Mouse (Mus musculus) MEL-GATA-1-ER (cell line): Measurements from ENCODE around the gene Rgn.

Experiments
- DNase-seq: peaks from one replicate; pipeline ENCODE4 v3.0.0-alpha.2; 2012; ENCODE audit warnings: low read depth; ENCODE audit errors: extremely low read depth

Rgn gene

DNA sequence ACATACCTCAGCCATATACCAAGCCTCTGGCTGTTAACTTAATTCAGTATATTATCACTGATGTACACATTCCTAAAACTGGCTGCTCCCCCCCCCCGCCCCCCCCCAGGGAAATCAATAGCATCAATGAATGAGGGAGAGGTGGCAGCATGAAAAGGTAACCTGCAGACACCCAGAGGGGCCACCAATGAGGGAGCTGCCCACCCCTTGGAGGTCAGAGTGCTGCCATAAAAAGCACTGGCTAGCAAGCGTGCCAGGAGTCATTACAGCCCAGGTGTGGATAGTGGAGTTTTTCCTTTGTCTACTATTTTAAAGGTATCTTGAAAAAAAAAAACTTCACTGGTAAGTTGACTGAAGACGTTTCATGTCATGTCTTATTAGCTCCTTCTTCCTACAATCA, at the start of gene Rgn:
Gene Rgn (plus strand): TSS at position 256 of the 400 bp plus-strand sequence.
- DNase-seq, result no peak

DNA sequence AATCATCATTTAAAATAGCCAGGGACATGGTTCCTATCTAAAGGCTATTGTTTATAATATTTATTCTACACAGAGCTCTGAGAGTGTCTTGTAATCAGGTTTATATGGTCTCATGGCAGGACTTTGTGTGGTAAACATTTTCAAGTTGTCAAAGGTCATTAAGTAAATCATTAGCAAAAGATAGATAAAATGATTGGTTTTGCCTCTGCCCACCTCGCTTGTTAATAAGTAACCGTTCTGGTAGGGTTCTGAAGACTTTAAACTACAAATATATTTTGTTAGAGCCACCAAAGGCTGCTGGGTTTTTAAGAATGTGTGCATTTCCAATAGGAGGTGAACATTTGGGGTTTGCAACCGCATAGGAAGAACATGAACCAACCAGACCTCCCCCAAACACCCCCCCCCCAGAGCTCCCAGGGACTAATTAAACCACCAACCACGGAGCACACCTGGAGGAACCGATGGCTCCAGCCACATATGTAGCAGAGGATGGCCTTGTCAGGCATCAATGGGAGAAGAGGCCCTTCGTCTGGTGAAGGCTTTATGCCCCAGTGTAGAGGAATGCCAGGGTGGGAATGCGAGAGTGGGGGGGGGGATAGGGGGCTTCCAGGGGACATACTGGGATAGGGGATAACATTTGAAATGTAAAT, 29.2 kb upstream of the Rgn start:
- DNase-seq, result no peak

DNA sequence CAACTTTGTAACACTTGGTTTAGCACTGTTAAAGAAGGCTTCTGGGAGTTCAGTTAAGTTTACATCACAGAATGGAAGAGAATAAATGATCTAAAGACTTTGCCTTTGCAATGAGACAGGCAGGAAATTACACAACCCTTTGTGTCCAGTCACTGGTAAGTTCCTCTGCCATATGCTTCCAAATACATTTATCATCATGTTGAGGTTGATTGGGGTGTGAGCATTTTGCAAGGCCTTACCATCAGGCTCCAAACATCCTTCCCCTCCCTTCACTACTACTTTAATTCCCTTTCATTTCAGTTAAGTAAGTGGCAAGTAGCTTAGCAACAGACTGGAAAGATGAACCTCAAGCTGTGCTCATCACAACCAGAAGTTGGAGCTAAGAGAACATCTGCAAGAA, 28.0 kb upstream of the Rgn start:
- DNase-seq, result no peak

DNA sequence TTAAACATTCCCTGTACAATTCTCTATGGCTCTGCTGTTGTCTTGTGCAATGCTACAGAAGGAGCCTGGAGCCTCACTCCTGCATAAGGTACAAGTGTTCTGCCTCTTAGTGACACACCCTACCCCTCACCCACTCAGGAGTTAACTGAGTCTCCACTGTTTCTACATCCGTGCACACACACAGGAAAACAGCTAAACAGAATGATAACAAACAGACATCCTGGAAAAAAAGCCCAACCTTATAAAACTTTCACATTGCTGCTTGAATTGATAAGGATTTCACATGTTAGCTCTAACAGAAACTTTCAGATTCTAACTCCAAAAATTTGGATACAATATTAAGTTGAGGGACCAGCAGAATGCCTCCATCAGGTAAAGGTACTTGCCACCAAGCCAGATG, 17.0 kb upstream of the Rgn start:
- peak; percentile 5 for DNase-seq

DNA sequence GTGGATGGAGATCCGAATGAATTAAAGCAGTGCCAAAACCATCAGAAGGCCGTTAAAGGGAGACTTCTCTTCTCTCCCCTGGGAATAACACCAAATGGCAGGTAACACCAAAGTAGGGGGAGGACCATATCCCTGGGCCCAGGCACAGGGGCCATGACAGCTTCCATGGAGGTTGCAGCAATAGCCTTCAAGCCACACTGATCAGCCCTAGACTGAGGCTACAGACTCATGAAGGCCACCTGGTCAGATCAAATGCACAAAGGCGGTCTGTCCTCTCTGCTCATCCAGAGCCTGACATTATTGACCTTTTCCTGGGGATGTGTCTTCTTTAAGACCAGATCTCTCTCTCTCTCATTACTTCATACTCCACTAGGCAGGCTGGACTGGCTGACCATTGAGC, 5.7 kb upstream of the Rgn start:
- no peak for DNase-seq

DNA sequence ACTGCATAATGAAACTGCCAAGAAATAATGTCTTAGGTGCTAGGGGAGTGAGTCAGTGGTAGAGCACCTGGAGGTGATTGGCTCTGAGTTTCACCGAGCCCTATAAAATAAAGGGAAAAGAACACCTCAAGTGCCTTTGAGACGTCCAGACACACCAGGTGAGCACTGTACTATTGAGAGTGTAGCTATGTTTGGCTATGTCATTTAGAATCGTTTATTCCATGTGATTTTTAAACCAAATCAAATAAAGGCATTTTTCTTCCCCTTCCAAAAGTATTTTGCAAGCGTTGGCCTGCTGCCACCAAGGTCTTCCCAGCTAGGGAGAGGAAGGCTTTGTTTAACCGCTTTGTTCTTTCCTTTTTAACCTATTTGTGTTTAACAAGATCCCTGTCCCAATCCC, 2.0 kb upstream of the Rgn start:
- DNase-seq, result no peak

DNA sequence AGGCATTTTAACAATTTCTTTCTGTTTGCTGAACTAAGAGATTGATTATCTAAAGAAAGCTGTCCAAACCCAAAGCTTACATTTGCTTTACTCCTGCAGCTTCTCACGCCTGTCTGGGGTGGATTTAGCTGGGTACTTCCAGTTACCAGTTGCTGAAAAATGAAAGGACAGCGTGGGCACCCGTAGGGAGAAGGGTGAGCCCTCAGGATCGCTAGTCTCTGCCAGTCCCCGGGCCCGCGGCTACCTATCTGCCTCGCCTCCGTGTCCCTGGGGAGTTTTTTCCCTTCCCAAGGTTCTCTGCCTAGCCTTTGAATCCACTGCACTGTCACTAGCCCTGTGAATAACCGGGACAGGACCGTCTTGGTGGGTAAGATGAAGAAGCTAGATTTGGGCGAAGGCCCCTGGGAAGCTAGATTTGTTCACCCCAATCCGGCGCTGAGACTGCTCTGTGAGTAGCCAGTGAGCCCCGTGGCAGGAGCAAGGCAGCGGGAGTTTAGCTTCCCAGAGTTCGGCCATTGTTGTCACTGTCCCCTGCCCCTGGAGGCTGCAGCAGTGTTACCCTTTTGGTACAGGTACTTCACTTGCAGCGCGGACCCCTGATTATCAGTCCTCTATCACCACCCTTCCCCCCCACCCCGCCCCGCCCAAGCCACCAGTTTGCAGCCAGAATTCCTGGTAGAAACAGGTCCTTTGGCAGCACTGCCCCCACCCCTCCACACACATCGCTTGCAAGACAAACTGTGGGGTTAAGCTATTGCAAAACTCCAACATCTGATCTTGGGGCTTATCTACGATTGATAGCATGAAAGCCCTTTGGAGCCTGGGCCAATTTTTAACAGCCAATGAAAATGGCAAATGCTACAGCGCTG, 1.3 kb upstream of the Rgn start:
- no peak for DNase-seq

DNA sequence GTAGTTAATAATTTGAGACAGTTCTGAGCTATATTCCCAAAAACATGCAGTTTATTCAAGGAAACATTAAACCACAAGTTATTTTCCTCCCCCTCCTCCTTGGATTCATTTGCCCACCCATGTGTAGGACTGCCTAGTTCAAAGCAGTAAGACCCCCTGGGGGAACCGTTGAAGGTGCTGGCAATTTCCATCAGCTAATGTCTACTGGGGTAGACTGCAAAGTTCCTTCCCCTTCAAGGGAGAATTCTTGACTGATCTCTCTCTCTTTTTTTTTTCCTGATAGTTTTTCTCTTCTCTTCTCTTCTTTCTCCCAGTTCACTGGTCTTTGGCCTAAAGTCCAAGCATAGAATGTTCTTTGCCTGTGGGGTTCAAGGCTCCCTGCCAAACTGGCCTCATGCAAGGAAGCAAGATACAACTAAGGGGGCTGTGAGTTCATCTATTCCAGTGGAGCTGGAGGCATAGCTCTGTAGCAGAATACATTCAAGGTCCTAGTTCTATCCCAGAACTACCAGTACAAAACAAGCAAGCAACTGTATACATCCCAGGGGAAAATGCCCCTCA, 627 bp upstream of the Rgn start:
- no peak for DNase-seq

DNA sequence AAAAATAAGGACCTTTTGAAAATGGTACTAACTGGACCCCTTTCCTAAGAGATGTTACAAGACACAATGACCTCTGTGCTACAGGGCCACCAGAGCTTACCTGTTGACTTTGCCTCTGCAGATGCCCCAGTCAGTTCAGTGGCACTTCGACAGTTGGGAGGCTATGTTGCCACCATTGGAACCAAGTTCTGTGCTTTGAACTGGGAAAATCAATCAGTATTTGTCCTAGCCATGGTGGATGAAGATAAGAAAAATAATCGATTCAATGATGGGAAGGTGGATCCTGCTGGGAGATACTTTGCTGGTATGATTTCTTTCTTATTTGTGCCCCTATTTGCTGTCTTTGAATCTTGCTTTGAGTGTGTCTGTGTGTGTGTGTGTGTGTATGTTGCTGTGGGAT, 2.6 kb downstream of the Rgn start:
- DNase-seq, result no peak

DNA sequence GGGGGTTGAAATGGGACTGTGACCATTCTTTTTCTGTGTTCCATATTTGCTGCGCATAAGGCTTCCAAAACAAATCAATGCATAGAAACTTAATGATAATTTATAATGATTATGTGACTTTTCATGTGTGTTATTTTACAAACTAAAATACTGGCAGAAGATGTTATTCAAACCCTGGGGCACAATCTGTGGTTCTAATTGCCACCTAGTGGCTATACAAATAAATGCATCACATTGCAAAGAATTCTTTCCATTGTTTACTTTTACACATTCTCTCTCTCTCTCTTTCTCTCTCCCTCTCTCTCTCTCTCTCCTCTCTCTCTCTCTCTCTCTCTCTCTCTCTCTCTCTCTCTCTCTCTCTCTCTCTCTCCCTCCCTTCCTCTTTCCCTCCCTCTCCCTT, 12.3 kb downstream of the Rgn start:
- DNase-seq, result no peak

DNA sequence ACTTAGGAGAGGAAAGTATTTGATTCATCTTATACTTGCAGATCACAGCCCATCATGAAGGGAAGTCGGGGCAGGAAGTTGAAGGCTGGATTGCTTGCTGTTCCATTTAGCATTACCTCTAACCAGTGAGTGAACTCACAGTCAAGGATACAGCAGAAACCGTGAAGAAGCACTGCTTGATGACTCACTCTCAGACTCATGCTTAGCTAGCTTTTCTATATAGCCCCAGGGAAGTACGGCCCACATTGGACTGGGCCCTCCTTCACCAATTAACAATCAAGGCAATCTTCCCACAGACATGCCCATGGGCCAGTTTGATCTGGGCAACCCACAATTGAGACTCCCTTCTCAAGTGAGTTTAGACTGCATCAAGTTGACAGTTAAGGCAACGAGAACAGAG, 14.4 kb downstream of the Rgn start:
- no peak for DNase-seq

DNA sequence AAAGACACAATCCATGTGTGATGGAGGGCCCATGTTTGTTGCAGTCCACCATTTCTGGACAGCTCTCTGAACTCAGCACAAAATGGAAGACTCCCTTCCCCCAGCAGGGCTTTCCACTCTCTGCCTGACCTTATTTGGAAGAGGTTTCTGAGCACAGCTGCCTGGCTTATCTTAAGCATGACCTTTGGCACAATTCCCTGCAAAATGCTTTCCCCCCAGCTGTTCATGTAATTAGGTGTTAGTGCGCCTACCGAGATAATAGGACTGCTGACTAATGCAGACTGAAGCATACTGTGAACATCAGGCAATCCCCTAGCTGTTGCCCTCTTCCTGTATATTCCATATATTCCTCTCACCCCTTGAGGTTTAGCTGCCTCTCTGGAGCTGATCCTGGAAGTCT, 21.4 kb downstream of the Rgn start:
- DNase-seq, result peak; percentile 70

DNA sequence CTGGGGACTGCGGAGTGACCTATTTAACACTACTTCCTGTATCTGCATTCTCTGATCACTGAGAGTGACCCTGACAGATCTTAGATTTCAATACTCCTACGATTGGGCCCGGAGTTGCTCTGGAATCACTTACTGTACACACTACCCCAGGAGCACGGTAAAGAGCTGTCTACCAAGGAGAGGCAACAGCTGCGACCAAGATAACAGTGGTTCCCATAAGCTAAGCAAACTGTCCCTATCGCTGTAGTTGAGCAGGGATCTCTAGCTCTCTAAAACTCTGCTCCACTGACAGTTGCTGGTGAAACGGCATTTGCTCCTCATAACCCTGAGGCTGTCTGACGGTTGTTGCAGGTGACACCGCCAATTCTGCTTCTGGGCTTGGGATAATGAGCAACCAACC, 23.1 kb downstream of the Rgn start:
- peak; percentile 51 for DNase-seq

DNA sequence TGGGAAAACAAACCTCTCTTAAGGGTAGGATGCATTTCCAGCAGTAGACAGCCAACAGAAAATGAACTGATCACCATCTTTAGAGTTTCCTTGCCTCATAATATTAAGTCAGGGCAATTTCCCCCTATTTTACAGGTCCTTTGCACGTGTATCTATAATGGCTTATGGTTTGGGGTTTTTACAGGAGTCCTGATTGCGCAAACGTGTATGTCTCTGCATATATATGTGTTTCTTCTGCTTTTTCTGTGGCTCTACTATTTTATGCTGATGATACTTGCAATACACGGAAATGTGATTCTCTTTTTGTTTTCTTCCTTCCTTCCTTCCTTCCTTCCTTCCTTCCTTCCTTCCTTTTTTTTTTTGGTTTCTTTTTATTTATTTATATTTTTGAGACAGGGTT, 24.3 kb downstream of the Rgn start:
- DNase-seq, result no peak

DNA sequence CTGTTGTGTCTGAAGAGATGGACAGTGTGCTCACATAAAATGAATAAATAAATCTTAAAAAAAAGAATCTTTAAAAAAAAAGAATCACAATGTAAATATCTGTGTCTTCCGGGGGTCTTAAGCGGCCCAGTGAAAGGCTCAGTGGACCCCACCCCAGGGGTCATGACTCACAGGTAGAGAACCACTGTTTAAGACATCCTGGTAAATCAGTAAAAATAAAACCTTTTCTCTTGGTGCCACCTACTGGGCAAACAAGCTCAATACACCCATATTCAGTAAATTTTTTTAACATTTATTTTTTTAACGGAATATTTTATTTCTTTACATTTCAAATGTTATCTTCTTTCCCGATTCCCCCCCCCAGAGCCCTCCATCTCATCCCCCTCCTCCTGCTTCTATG, 38.4 kb downstream of the Rgn start:
- no peak for DNase-seq

DNA sequence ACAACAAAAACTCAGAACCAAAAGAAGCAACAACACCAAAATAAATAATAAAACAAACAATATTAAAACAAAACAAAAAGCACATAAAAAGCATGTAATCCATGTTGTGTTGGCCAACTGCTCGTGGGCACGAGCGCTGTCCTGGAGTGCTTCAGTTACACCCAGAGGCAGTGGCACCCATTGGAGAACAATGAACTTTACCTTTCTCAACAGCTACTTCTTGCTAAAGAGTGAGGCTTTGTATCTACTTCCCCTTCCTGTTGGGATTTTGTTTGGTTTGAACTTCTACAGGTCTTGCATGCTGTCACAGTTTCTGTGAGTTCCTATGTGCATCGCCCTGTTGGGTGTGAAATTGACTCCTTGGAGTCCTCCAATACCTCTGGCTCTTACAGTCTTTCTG, 58.9 kb downstream of the Rgn start:
- DNase-seq, result peak; percentile 27
